Mouse (Mus musculus) kidney, adult 18-20 months (tissue): Measurements from ENCODE around the gene Serpinb1a.
A peak's percentile ranks its signal among the peaks of the same experiment; 100 is the strongest.

Source experiments
- DNase-seq: peaks from one replicate; pipeline ENCODE4 v3.0.0; 2021

Serpinb1a gene

GRCm38 (mm10) chr13:32833237-32833636 lies 17.7 kb downstream of the Serpinb1a start:
- DNase-seq, result no peak

DNA sequence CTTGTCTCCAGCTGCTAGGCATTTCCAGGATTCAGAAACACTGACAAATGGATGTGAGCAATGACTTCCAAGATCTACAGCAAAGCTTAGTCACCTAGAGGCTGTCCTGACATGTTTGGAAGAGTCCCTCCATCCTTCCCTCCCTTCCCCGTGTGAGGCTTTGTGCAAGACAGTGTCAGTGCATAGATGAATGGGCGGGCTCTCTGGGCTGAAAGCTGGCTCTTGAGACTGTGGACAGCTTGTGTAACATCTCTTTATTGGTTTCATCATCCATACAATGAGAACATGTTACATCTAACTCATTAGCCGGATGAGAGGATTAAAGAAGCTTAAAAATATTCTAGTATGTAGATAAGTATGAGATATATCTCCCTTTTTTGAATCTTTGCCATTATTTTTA lies 18.2 kb downstream of the Serpinb1a start:
- no peak for DNase-seq

- no peak for DNase-seq
Measured at GRCm38 (mm10) chr13:32831505-32832273, 19.3 kb downstream of the Serpinb1a start.

- no peak for DNase-seq
Measured at GRCm38 (mm10) chr13:32828886-32829285, 22.1 kb downstream of the Serpinb1a start.

DNA sequence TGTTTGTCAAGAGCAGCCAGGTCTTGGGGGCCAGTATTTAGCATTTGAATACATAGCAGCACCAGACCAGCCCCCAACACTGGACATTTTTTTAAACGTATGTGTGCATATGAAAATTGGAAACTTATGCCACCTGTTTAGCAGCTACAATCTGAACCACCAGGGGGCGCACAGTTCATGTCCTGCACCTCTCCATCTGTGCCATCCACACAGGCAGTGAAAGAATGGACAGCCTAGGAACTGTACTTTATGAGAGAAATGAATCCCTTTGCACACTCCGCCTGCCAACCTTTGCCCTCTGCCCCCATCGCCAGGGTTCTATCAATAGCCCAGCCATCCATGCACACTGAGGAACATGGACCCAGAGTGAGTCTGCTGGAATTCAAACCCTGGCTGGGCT lies 23.0 kb downstream of the Serpinb1a start:
- peak; percentile 68 for DNase-seq

DNA sequence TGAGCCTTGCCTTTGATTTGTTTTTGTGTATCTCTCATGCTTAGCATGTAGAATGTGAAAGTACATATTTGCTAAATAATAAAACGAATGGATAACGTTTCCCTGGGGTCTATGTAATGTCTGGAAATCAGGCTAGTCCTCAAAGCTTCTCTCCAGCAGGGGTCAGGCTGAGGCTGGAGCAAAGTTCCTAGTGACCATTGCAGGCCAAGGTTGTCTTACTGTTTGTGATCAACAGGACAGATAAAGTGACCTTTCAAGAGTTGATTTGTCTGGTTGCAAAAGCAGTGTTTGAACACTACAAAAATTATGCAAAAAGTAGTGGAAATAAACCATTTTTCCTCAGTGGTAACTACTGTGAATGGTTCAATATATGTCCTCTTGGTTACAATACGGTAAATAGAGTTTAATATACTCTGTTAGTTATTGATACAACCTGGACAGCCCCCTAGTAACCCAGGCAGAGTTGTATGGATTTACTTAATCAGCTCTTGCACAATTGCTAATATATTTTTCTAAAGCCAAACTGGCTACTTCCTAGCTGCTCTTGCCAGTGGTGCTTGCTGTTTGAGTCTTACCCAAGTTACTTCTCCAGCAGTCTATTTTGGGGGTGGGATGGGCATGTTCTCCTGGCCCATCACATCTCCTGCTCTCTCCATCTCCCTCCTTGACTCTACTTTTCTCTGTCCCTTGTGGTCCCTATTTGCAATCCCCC lies 23.7 kb downstream of the Serpinb1a start:
- no peak for DNase-seq

GRCm38 (mm10) chr13:32825546-32825945 lies 25.4 kb downstream of the Serpinb1a start:
- DNase-seq, result no peak

DNA sequence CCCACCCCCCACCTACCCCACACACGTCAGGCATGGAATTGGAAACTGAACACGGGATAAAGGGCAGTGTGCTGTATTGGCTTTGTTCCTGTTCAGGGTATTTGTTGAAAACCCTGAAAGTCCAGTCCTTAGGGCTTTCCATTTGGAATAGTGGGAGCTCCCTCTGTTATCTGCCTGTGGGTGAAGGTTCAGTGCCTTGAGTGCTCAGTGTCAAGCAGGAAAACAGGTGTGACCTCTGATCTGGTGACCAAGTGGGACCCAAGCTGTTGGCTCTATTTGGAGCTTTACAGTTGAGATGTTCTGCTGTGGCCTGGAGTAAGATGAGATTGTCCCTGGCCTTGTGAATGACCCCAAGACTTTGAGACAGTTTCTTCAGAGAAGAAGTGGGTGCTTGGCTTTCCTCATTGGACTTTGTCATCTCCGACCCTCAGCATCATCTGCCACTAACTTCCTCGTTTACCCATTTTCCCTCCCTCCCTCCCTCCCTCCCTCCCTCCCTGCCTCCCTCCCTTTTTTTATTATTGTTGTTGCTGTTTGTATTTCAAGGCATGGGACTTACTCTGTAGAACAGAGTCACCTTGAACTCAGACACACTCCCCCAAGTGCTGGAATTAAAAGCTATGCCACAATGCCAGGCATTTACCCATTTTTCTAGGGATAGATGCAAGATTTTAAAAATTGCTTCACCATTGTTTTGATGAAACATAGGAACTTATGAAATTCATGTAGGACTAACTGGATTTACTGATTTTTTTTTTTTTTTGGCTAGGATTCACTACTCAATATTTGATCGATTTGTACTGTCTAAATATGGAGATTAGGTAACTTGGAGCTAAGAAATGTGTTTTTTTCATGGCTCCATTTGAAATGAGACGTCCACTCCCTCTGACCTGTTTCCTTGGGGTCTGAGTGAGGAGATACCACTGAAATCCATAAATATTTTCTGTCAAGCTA lies 26.3 kb downstream of the Serpinb1a start:
- DNase-seq, result no peak

DNA sequence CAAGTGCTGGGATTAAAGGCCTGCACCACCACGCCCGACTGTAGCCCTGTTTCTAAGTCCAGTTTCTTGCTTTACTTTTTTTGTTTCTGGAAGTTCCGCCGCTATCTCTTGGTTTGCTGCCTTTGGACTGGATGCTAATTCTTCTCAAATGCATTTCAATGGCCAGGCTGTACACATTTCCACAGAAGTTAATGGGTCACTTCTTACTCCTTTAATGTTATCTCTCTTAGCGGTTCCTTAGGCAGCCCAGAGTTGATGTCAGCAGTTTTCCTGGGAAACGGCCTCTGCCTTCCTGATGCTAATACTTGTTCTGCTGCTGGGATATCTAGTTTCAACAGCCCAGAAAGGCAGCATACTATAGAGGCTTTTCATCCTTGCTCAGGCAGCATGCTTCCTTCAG lies 27.9 kb downstream of the Serpinb1a start:
- DNase-seq, result no peak

- no peak for DNase-seq
Measured at GRCm38 (mm10) chr13:32821671-32822070, 29.3 kb downstream of the Serpinb1a start.

DNA sequence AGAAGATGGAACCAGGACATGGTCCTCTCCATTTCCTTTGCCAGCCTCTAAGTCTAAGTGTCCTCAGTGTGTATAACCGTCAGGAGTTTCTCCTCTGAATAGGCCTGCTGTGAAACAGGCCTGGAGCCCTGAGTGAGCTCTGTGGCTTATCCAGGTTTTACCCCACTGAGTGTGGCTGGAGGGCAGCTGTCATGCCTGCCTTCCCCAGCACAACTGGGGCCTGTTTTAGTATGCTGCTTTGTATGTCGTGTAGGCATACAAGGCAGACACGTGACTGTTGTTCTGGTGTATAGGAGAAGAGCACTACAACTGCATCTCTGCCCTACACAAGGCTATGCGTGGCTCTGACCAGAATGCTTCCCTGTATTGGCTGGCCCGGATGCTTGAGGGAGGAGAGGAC lies 31.1 kb downstream of the Serpinb1a start:
- DNase-seq, result no peak

GRCm38 (mm10) chr13:32819241-32819640 lies 31.7 kb downstream of the Serpinb1a start:
- DNase-seq, result no peak

DNA sequence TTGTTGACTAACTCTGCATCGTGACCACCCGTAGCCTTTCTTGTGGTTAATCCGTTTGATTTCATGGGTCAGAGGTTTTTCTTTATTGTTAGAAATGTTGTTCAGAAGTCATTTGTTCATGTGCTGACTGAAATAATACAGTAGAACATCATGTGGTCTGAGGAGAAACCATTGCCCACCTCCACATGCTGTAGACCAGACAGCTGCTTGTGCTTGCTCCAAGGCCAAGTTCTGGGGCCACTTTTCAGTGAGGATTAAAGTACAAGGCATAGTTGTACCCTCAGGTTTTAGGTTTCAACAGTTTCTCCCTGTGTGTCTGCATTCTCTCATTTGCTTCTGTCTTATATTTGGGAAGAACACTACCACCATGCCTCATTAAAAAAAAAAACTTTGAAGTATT lies 43.4 kb downstream of the Serpinb1a start:
- DNase-seq, result no peak

DNA sequence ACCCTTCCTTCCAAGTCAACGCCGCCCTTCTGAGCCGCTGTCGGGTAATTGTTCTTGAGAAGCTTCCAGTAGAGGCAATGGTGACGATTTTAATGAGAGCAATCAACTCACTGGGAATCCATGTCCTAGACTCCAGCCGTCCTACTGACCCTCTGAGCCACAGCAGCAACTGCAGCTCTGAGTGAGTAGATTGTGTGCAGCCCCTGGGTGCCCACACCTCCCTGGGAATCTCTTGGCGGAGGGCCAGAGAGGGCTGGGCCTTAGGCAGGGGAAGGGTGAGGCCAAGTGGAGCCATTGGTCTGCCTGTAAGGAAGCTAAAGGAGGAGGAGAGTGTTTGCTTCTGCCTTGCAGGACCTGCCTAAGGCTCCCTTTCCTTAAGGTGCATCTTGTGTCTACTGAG lies 44.2 kb downstream of the Serpinb1a start:
- DNase-seq, result no peak

DNA sequence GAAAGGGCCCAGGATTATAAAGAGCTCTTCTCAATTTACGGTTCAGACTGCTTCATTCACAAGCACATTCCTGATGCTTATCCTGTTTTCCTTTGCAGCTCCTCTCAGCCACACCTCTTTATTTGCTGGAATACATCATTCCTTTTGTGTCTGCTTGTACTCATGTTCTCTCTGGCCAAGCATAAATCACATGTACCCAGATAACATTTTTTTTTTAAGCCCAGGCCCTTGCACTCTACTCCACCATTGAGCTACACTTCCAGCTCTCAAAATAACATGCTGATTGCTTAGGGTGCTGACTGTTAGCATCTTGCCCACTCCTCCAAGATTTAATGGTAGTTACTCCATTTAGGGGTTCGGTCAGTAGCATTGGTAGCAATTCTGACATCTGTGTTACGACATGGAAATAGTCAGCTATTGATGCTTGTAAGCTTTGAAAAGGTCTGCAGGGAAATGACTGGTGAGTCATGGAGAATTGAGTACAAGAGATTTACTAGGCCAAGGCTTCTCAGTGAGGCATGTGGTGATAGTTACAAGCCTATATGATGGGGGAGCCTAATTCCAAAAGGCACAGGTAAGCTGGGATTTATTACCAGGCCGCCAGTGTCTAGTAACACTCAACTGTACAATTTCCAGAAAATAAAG lies 47.2 kb downstream of the Serpinb1a start:
- DNase-seq, result no peak

GRCm38 (mm10) chr13:32802259-32803081 lies 48.5 kb downstream of the Serpinb1a start, which contains the start of gene D930007J09Rik:
D930007J09Rik (minus strand) TSS chr13:32802849.
- no peak for DNase-seq

- DNase-seq, result peak; percentile 95
Measured at GRCm38 (mm10) chr13:32801693-32802221, 49.2 kb downstream of the Serpinb1a start, which contains the start of gene Wrnip1. Wrnip1 (plus strand) TSS chr13:32802038.

DNA sequence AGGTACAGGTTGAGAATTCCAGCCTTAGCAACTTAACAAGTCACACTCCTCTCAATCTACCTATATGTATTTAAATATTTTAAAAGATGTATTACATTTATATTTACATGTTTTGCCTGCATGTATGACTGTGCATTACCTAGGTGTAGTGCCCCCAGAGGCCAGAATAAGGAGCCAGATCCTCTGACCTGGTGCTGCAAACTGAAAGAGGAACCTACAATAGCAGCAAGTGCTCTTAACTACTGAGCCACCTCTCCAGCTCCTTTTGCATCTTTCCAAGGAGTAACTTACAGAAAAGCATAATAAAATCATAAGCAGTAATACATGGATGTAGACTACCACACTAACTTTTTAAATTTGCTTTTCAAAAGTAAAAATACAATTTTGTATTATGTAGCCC lies 50.1 kb downstream of the Serpinb1a start:
- DNase-seq, result no peak

DNA sequence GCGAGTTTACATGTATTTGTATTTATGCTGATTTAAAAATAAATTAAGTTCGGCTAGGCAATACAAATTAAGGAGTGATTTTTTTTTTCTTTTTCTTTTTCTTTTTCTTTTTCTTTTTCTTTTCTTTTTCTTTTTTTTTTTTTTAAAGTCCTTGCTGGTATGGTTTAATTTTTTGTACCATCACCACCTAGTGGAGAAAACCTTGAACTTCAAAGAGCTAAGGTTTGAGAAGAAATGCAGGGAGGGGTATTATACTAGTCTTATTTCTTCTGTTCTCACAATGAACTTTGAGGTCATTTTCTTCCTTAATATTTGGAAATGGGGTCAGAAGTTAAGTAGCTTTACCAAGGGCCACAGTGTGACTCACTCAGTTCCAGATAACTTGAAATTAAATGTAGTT lies 51.9 kb downstream of the Serpinb1a start:
- no peak for DNase-seq

- no peak for DNase-seq
Measured at GRCm38 (mm10) chr13:32797085-32797484, 53.9 kb downstream of the Serpinb1a start.

DNA sequence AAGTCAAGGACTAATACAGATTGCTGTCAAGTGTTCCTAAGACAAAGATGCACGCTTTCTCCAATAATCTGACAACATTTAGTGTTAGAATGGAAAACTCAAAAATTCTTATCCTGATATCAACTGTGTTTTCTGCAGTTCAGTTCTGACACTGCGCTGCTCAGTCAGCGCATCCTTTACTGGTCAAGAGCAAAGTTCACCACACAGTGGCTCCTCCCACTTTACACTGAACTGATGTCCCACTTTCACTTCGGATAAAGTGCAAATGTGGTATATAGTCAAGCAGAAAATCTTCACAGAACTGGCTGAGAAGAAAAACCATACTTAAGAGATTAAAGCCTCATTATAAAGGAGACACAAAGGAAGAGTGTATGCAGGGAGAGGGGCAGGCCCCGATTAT lies 55.8 kb downstream of the Serpinb1a start:
- DNase-seq, result peak; percentile 46
